Mouse (Mus musculus) heart, postnatal 0 days (tissue): ENCODE data around the gene Tfeb. TPM values are rescaled to one million over a fixed set of nuclear protein-coding genes. Genes with fewer than 3 reads are reported as not detected.

Source experiments
- ATAC-seq: fragments of 200-750 bp; cut with Nextera tagmentation; 2 replicates; pipeline ENCODE4 v1.8.0; 2017; ENCODE audit warnings: low read depth, moderate number of reproducible peaks, moderate library complexity; ENCODE audit not compliant: insufficient read depth
- DNase-seq: peaks from one replicate; pipeline ENCODE4 v3.0.0-alpha.2; 2016; ENCODE audit warnings: low spot score
- H3K27ac ChIP-seq: fragments of 300-500 bp; sonication (generic); 2 replicates; pipeline ENCODE4 v1.5.1; 2014; ENCODE audit warnings: low read depth, mild to moderate bottlenecking
- H3K27me3 ChIP-seq: fragments of 300-500 bp; sonication (generic); 2 replicates; pipeline ENCODE4 v1.6.1; 2014; ENCODE audit warnings: low read length, mixed read lengths; ENCODE audit not compliant: control insufficient read depth, insufficient read depth
- H3K36me3 ChIP-seq: fragments of 300-500 bp; sonication (generic); replicated peaks from 2 replicates; pipeline ENCODE4 v1.6.1; 2014; ENCODE audit warnings: low read length, mixed read lengths; ENCODE audit not compliant: control insufficient read depth, insufficient read depth
- H3K4me1 ChIP-seq: fragments of 300-500 bp; sonication (generic); 2 replicates; pipeline ENCODE4 v1.6.1; 2014; ENCODE audit warnings: antibody characterized with exemption; ENCODE audit not compliant: control insufficient read depth, insufficient read depth
- H3K4me2 ChIP-seq: fragments of 300-500 bp; sonication (generic); 2 replicates; pipeline ENCODE4 v1.6.1; 2014; ENCODE audit warnings: low read depth, mild to moderate bottlenecking, low read length, moderate library complexity
- H3K4me3 ChIP-seq: fragments of 300-500 bp; sonication (generic); 2 replicates; pipeline ENCODE4 v1.5.1; 2014; ENCODE audit warnings: low read depth, low read length
- H3K9ac ChIP-seq: fragments of 300-500 bp; sonication (generic); replicated peaks from 2 replicates; pipeline ENCODE4 v1.6.1; 2014; ENCODE audit warnings: low read depth, low read length, mixed read lengths
- H3K9me3 ChIP-seq: fragments of 300-500 bp; sonication (generic); replicated peaks from 2 replicates; pipeline ENCODE4 v1.6.1; 2016; ENCODE audit warnings: low read length; ENCODE audit not compliant: control insufficient read depth
- CTCF ChIP-seq: IDR thresholded peaks from 2 replicates; pipeline ENCODE4 v1.5.1; 2016; ENCODE audit warnings: antibody characterized with exemption, control low read depth, low read depth
- EP300 ChIP-seq: IDR thresholded peaks from 2 replicates; pipeline ENCODE4 v1.6.1; 2016; ENCODE audit warnings: antibody characterized with exemption, low read depth
- WGBS: fragments of 180-500 bp; shearing (Covaris S2); extraction: QIAGEN DNeasy Blood & Tissue Kit; methylation state at CpG from one replicate; pipeline ENCODE4 v1.1.7; 2014; 5-methylcytosine and 5-hydroxymethylcytosine counted together
- polyA plus RNA-seq: library from polyadenylated mRNA; unstranded; fragments of >200 nt; fragmentation: Nextera tagmentation; extraction: Ambion mirVana; gene quantifications from 2 replicates; pipeline ENCODE4 v1.2.1, GENCODE M21; 2015
- total RNA-seq: library from RNA; depleted of rRNA; stranded (reverse); fragments of >200 nt; gene quantifications from 2 replicates; pipeline ENCODE4 v1.2.3, GENCODE M21; 2014; ENCODE audit warnings: low replicate concordance

Gene Tfeb
- total and polyA plus RNA-seq, 2 experiments from 2014 or later: 27.9 to 42.4 TPM

DNA sequence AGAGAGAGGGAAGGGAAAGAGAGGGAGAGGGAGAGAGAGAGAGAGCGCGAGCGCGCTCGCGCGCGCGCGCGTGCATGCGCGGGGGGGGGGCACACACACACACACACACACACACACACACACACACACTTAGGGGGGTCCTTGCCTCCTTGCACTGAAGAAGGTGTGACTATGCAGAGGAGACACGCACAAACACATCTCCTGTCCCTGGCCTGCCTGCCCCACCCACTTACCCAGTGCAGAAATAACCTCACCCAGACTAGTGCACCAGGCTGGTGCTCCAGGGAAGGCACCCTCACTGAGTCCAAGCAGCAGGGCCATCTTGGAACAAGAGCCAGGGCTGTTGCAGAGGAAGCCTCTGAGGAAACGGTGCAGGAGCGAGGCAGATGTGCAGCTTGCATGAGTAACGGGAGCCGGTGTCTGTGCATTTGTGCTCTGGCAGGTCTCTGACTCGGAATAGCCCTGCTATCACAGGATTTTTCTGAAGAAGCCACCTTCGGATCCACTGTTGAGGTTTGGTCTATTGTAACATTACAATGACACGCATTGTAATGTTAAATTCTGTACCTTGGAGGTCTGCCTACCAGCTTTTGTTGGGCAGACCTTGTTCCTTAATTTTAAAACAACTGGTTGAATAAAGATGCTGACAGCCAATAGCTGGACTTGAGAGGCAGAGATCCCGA is 23.8 kb upstream of the Tfeb start:
- H3K27me3 ChIP-seq: no peaks in the 10 kb centered on the region
- H3K4me3 ChIP-seq: no peak overlapping the region
- no peak overlapping the region for H3K4me2 ChIP-seq
- TF ChIP-seq EP300: no peak
- TF ChIP-seq CTCF: no peak
- no peaks in the 10 kb centered on the region for H3K9me3 ChIP-seq
- H3K27ac ChIP-seq: no peak overlapping the region
- 56% methylated on average over 13 of the region's 22 CpGs for WGBS
- 0 out of 2 replicates have a peak, but pooled peaks have one; percentile 47 for ATAC-seq
- H3K9ac ChIP-seq: no peak overlapping the region
- no peak for DNase-seq
- no peaks in the 10 kb centered on the region for H3K36me3 ChIP-seq
- no peaks in the 10 kb centered on the region for H3K4me1 ChIP-seq

DNA sequence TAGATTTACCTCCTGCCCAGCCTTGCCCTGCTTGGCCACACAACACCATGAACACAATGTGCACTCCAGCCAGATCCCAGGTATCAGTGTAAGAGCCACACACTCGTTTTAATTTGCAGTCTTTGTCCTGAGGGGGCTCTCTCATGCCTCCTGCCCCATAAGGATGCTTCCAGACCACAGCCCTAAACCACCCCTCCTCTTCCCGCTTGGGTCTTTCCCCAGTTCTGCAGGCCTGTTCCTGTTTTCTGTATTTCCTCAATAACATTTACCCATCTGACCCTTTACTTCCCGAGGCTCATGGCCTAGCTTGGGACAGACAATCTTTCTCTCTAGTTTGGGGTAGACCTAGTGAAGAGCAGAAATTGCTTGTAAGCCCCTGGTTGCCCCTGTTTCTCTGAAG is 21.8 kb upstream of the Tfeb start:
- Histone ChIP-seq H3K9me3 (no peaks in the 10 kb centered on the region), H3K36me3 (no peaks in the 10 kb centered on the region), H3K4me2 (no peak overlapping the region), H3K9ac (no peak overlapping the region), H3K4me3 (no peak overlapping the region), H3K27ac (no peak overlapping the region), H3K4me1 (no peaks in the 10 kb centered on the region), H3K27me3 (no peaks in the 10 kb centered on the region)
- no peak for DNase-seq
- WGBS: 51% methylated on average over 3 of the region's 3 CpGs
- ATAC-seq: no peak
- TF ChIP-seq CTCF: no peak
- TF ChIP-seq EP300: no peak

DNA sequence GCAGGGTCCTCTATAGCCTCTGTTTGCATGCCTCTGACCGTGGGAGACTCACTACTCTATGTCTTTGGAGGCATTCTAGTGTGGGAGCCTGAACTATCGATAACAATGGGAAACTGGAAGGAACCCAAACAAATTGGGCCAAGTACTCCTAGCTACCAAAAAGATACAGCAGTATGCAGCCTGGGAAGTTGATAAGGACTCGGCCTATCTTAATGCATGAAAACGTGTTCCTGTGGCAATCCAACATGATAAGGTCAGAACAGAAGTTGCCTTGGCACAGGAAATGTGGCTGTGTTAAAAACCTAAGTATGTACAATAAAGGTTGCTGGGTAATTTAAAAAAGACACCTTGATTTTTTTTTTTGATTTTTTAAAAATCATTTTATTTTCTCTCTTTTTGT is 15.6 kb upstream of the Tfeb start:
- Histone ChIP-seq H3K4me1 (no peaks in the 10 kb centered on the region), H3K4me3 (no peak overlapping the region), H3K9me3 (no peaks in the 10 kb centered on the region), H3K4me2 (no peak overlapping the region), H3K27me3 (no peaks in the 10 kb centered on the region), H3K9ac (no peak overlapping the region), H3K27ac (no peak overlapping the region), H3K36me3 (no peaks in the 10 kb centered on the region)
- DNase-seq: no peak
- TF ChIP-seq EP300 (no peak), CTCF (no peak)
- 18% methylated on average over 4 of the region's 4 CpGs for WGBS
- no peak for ATAC-seq

DNA sequence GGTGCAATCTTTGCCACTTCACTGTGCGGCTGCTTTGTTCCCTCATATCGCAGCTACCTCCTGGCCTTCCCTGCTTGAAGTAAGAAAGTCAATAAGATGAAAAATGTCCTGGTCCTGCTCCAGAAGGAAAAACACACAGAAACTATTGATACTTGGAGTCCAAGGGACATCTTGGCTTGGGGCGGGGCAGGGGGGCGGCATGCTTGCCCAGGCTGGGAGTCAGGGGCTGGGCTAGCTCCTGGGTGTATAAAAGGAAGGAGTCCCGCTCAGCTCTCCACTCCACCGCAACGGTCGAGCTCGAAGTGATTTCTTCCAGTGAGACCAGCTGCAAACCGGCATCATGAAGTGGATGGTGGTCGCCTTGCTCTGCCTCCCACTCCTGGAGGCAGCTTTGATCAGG is 10.3 kb upstream of the Tfeb start, which contains the start of gene Pgc:
Gene Pgc (plus strand): TSS at position 277 of the 400 bp plus-strand sequence.
- WGBS: 82% methylated on average over 11 of the region's 11 CpGs
- no peak for DNase-seq
- Histone ChIP-seq H3K9me3 (no peaks in the 10 kb centered on the region), H3K4me3 (no peak within 1 kb of the TSS), H3K36me3 (no peaks in the 10 kb centered on the region), H3K27me3 (no peaks in the 10 kb centered on the region), H3K27ac (no peak within 1 kb of the TSS), H3K9ac (no peak within 1 kb of the TSS), H3K4me2 (no peak within 1 kb of the TSS), H3K4me1 (no peaks in the 10 kb centered on the region)
- TF ChIP-seq EP300 (no peak), CTCF (no peak)
- no peak for ATAC-seq

DNA sequence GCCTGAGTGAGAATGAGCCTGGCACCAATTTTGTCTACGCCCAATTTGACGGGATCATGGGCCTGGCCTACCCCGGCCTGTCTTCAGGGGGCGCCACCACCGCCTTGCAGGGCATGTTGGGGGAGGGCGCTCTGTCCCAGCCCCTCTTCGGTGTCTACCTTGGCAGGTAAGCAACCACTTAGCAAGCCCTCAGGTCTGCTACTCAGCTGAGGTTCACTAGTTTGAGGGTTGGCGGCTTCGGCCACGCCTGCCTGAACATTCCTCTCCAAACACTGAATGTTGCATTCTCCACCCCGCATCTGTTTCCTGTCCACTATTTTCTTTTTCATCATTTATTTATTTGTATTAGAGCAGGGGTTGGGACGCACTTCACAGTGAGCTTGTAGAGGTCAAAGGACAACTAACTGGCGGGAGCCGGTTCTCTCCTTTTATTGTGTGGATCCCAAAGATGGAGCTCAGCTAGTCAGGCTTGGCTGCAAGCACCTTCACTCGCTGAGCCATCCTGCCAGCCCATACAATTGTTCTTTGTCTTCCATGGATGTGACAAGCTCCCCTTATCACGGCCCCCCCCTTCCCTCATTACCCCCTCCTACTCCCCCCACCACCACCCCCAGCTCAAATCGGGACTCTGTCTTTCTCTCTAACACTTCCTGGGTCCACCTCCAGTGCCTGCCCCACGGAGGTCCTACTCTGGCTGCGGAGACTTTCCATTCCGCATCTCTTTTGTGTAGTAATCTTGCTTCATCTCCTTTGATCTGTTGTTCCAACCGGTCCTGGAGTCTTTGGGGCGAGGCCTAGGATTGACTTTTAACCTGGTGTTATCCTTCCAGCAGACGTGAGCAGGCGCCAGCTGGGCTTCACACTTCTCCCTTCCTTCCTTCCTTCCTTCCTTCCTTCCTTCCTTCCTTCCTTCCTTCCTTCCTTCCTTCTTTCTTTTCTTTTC is 5.9 kb upstream of the Tfeb start:
- Histone ChIP-seq H3K9ac (no peak overlapping the region), H3K27me3 (no peaks in the 10 kb centered on the region), H3K36me3 (no peaks in the 10 kb centered on the region), H3K4me2 (no peak overlapping the region), H3K27ac (no peak overlapping the region), H3K9me3 (no peaks in the 10 kb centered on the region), H3K4me1 (no peaks in the 10 kb centered on the region), H3K4me3 (no peak overlapping the region)
- DNase-seq (peak; percentile 28), ATAC-seq (no peak)
- WGBS: 57% methylated on average over 24 of the region's 24 CpGs
- TF ChIP-seq EP300 (no peak), CTCF (no peak)
